Mouse (Mus musculus) Patski (cell line): ENCODE measurements at regions not wholly inside any gene's neighbourhood (a gene's known extent, or its start where the extent isn't known, plus 50 kb on each side); places are given as distances from the start of the nearest gene placed in this dataset.

Experiments
- ATAC-seq: fragments of 100-300 bp; one replicate; pipeline ENCODE4 v1.8.0; 2021
- CTCF ChIA-PET: fragments of 350-600 bp; sonication (Branson Sonifier 250); formaldehyde crosslinking; loops from one replicate; lab custom pipeline; 2022; ENCODE audit warnings: inconsistent platforms; lab: Charles Lee
- POLR2A ChIA-PET: fragments of 350-600 bp; sonication (Branson Sonifier 250); formaldehyde crosslinking; loops from one replicate; lab custom pipeline; 2022; ENCODE audit warnings: antibody characterized with exemption, inconsistent platforms; lab: Charles Lee
- DNase-seq: peaks from one replicate; pipeline ENCODE4 v3.0.0-alpha.2; 2011; ENCODE audit warnings: low read depth, low spot score
- H3K27me3 ChIP-seq: fragments of 371-371 bp; one replicate; pipeline ENCODE4 v1.5.1; 2021
- CTCF ChIP-seq: fragments of 100-300 bp; IDR thresholded peaks from one replicate; pipeline ENCODE4 v1.5.1; 2021
- in situ Hi-C: fragments of 300-500 bp; cut with MboI; formaldehyde crosslinking; loops from 3 replicates; pipeline ENCODE4 v1.11.1; 2018; ENCODE audit warnings: low pct_unique_long_range_greater_than_20kb, mixed read lengths

DNA sequence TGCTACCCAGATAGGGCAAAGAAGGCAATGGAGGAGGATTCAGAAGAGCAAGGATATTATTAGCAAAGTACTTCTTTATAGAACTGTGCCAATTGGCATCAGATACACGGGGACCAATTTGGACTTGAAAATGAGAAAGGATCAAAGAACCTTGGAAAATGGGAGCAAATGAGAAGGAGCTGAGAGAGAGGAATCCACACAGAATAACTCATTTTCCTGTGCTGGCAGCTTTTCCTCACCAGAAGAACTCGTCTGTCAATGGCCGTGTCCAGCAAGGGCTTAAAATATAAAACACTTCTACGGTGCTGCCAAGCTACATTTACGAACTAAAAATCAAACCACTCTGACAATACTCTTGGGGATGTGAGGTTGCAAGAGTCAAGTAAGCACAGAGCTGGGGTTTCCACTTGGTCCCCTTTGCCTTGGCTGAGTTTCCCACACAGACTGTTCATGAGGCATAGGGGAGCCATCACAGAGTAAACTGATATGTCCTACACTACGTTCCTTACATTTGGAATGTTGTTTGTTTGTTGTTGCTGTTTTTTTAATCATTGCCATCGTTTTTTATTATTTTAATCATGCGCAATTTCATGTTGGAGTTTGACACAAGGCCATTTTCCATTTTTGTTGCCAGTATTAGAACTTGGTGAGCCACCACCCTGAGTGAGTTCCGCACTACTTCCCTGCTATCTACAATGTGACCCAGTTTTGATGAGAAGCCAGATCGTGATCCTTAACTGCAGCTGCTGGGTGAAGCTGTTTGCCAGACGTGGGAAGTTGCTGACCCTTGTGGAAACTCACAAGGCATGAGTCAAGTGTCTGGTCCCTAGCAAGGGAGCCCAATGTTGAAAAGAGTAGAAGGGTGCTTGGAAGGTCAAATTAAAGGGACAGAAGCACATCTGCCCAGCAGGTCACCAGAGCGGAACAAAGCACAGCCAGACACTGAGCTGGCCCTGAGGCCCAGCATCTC lies 95.5 kb upstream of the Ddit4l start:
- ChIA-PET CTCF (interaction anchor here (0.7 to 1.7 kb wide), 2 partner anchors 12 to 14 kb away, joined by 3 to 7 read pairs; no protein-coding TSS in a partner anchor), POLR2A (no interaction called here)
- in situ Hi-C loops: no loop called here
- H3K27me3 ChIP-seq: no peaks in the 10 kb centered on the region
- DNase-seq (peak; percentile 44), ATAC-seq (no peak)
- no peak for TF ChIP-seq CTCF

DNA sequence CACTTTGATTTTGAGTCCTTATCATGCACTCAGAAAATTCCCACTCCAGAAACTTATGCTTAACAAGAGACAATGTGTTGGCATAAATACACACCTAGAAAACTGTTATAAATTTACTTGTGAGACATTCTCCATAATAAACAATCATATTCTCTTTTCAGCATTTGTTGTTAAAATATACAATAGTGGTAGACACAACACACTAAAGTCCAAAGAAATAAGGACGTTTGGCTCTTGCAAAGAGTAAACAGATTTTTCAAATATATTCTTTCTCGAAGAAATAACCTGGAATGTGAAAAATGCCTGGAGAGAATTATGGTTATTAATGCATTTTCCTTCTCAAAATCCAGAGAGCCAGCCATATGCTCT lies 91.8 kb upstream of the Ddit4l start:
- DNase-seq (no peak), ATAC-seq (no peak)
- in situ Hi-C loops: no loop called here
- no peaks in the 10 kb centered on the region for H3K27me3 ChIP-seq
- POLR2A ChIA-PET: interaction anchor here (0.6 kb wide), 1 partner anchor 13 kb away, joined by 3 read pairs; no protein-coding TSS in a partner anchor
- CTCF ChIA-PET: interaction anchor here (1.5 kb wide), 1 partner anchor 9 kb away, joined by 4 read pairs; no protein-coding TSS in a partner anchor
- no peak for TF ChIP-seq CTCF

DNA sequence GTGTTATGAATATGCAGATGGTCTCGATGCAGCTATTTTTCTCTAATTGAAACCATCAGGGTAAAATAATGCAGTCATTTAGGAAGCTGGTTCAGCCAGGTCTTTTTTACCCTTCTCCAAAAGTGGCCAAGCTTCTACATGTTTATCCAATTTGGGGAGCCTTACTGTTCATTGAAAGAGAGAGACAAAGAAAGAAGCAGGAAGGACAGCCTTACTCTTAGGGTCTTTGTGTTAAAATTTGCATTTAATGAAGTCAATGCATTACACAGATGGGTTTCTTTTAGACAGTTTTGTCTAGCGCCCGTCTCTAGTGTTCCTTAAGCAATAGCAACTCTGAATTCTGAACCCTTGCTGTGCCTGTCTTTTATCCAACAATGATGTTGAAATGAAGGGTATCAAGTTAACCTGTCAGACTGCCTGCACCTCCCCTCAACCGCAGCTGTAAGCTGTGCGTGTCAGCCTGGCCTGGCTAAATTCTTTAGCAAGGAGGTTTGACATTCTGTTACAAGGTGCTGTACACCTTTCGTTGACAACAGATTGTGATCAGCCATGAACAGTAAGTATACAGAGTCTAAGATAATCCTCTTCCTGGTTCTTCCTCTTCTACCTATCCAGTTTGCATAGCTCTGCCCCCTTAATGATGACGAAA lies 91.3 kb upstream of the Ddit4l start:
- in situ Hi-C loops: no loop called here
- DNase-seq (no peak), ATAC-seq (no peak)
- ChIA-PET POLR2A (interaction anchor here (0.5 to 0.6 kb wide), 2 partner anchors 12 kb away, joined by 3 to 6 read pairs; no protein-coding TSS in a partner anchor), CTCF (interaction anchor here (1.5 kb wide), 1 partner anchor 9 kb away, joined by 4 read pairs; no protein-coding TSS in a partner anchor)
- no peak for TF ChIP-seq CTCF
- H3K27me3 ChIP-seq: no peaks in the 10 kb centered on the region

DNA sequence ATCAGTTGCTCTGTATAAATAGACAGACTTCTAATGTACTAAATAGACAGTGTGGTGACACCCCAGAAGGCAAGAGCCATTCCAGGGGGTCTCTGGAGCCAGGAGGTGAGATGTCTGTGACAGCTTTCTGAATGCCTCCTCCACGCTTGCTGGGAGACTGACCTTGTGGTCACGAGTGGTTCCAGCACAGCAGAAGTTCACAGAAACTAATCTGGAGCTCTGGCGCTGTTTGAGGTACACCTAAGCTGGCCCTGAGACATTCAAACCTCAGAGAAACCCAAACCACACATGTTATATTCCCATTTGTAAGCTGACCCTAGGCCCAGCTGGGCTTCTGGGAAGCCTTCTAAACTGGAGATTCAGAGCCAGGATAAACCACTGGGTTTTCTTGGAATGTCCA lies 79.7 kb upstream of the Ddit4l start:
- no peaks in the 10 kb centered on the region for H3K27me3 ChIP-seq
- CTCF ChIA-PET: interaction anchor here (0.5 to 1.3 kb wide), 2 partner anchors 33 to 73 kb away, joined by 3 read pairs; no protein-coding TSS in a partner anchor
- ATAC-seq (no peak), DNase-seq (no peak)
- in situ Hi-C loops: no loop called here
- no peak for TF ChIP-seq CTCF
- POLR2A ChIA-PET: interaction anchor here (1.3 kb wide), 1 partner anchor 29 kb away, joined by 5 read pairs; no protein-coding TSS in a partner anchor

DNA sequence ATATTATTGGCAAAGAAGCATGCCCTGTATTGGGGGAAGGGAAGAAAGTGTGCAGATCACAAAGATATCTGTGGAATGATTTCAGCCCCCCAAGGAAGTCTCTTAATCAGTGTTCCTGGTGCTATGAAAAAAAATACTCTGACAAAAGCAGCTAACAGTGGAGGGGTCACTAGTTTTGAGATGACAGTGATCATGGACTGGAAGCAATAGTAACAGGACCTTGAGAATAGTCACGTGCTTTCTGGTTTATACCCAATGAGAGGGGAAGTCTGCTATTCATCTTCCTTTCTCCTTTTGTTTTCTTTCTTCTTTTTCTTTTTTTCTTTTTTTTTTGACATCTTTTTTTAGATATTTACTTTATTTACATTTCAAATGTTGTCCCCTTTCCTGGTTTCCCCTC lies 79.1 kb upstream of the Ddit4l start:
- in situ Hi-C loops: no loop called here
- ATAC-seq (no peak), DNase-seq (no peak)
- CTCF ChIA-PET: interaction anchor here (0.5 to 1.3 kb wide), 2 partner anchors 34 to 74 kb away, joined by 3 read pairs; no protein-coding TSS in a partner anchor
- POLR2A ChIA-PET: interaction anchor here (0.6 to 1.3 kb wide), 2 partner anchors 13 to 30 kb away, joined by 3 to 5 read pairs; no protein-coding TSS in a partner anchor
- no peak for TF ChIP-seq CTCF
- H3K27me3 ChIP-seq: no peaks in the 10 kb centered on the region

DNA sequence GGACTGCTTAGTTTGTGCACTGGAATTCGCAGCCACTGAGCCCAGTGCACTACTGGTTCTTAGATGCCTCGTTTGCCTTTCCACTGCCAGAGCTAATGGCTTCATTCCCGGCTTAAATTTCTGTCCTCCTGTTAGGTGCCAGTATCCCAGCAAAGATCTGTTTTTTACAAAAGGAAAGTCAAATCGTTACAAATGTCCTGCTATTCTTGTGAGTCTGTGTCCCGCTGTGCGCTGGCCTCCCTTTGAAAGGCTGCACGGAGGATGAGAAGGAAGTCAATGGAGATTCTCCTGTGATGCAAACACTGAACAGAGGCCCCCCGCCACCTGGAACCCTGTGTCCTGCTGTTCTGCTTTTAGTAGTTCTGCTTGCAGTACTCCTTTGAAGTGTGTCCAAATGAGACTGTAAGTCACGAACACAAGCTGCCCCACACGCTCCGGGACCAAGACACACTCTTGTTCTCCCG lies 74.0 kb upstream of the Ddit4l start:
- in situ Hi-C loops: no loop called here
- ATAC-seq (no peak), DNase-seq (no peak)
- H3K27me3 ChIP-seq: no peaks in the 10 kb centered on the region
- CTCF ChIA-PET: interaction anchor here (1.2 kb wide), 2 partner anchors 10 to 12 kb away, joined by 3 read pairs; no protein-coding TSS in a partner anchor
- POLR2A ChIA-PET: no interaction called here
- no peak for TF ChIP-seq CTCF

DNA sequence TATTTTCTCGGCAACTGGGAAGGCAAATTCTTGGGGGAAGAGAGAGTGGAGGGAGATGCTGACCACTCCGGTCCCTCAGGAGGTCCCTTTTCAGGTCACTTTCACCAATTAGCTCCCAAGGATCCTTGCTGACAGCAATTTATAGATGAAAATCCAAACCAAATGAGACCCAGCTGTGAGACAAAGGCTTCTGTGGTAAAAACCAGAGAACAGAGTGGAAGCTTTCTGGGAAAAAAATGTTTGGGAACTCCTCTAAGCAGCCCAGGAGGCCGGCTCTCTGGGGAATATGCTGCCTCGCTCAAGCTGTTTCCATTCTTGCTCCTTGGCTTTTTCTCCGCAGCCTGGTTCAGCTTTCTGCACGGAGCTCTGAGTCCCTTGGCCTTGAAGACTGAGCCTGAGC lies 73.5 kb upstream of the Ddit4l start:
- no peak for DNase-seq
- in situ Hi-C loops: no loop called here
- no peaks in the 10 kb centered on the region for H3K27me3 ChIP-seq
- ATAC-seq: no peak
- TF ChIP-seq CTCF: no peak
- CTCF ChIA-PET: interaction anchor here (1.2 kb wide), 2 partner anchors 10 to 13 kb away, joined by 3 read pairs; no protein-coding TSS in a partner anchor
- POLR2A ChIA-PET: no interaction called here

DNA sequence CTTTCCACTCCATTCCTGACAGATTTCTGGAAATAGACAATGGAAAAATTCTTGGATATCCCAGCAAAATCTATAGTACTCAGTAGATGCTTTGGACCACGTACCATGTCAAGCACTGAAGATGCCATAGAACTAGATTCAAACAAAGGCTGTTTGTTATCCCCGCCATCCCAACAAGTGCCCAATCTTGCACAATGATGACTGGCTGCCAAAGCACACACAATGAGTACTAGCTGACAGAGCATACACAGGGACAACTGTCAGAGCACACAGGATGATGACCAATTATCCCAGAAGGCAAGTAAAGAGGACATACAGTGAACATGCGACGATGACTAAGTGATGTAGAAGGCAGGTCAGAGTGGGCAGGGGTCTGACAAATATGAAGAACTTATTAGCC lies 70.7 kb upstream of the Ddit4l start:
- ATAC-seq (no peak), DNase-seq (no peak)
- no peaks in the 10 kb centered on the region for H3K27me3 ChIP-seq
- TF ChIP-seq CTCF: no peak
- ChIA-PET CTCF (no interaction called here), POLR2A (no interaction called here)
- in situ Hi-C loops: loop anchor here (5.0 to 10.0 kb wide), 5 partner anchors 202 to 1656 kb away; partner anchors contain the start of gene Ppp3ca

DNA sequence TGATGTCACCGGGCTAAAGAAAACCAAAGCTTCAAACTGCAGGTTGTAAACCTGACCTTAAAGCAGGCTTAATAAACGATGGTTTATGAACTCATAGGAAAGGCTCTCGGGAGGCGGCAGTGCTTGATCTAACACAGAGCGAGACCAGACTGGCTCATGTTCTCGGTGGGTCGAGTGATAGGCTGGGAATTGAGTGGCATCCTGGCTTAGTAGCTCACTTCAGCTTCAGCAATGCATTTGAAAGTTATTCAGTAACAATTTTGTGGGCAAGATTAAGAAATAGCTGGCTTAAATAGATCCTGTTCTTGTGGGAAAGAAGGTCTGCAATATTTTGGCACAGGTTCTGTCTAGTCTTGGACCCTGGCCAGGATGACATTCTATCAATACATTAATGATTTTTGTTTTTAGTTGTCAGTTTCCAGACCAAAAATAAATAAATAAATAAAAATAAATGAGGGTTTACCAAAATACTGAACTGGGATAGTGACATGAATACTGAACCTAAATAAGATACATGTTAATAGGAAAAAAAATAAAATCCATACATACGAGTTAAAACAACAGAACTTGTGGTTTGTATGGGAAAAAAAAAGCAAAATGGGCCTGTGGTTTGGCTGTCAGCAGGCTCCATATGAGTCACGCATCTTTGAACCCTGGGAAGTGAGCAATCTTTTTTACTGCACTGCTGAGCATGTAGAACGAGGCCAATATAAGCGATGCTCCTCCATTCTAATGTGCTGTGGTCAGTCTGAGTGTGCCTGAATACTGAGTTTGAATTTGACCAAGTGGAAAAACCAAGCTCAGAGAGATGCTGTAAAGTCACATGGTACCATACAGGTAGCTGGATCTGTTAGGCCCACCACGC lies 68.7 kb upstream of the Ddit4l start:
- ATAC-seq (peak; percentile 95), DNase-seq (peak; percentile 99)
- TF ChIP-seq CTCF: peak; percentile 24
- no peaks in the 10 kb centered on the region for H3K27me3 ChIP-seq
- in situ Hi-C loops: loop anchor here (5.0 to 10.0 kb wide), 5 partner anchors 200 to 1658 kb away; partner anchors contain the start of gene Ppp3ca
- POLR2A ChIA-PET: interaction anchor here (0.6 to 1.0 kb wide), 3 partner anchors 132 to 831 kb away, joined by 3 to 4 read pairs (median 4); no protein-coding TSS in a partner anchor
- CTCF ChIA-PET: interaction anchor here (1.1 to 2.3 kb wide), 10 partner anchors 12 to 202 kb away, joined by 3 to 6 read pairs (median 4); no protein-coding TSS in a partner anchor
